Mouse (Mus musculus): ENCODE measurements around the gene Hist1h2ba. TPM values are rescaled to one million over a fixed set of nuclear protein-coding genes. Genes with fewer than 3 reads are reported as not detected.

Hist1h2ba gene
- polyA plus RNA-seq, 1 experiment from 2014 or later = not detected

DNA sequence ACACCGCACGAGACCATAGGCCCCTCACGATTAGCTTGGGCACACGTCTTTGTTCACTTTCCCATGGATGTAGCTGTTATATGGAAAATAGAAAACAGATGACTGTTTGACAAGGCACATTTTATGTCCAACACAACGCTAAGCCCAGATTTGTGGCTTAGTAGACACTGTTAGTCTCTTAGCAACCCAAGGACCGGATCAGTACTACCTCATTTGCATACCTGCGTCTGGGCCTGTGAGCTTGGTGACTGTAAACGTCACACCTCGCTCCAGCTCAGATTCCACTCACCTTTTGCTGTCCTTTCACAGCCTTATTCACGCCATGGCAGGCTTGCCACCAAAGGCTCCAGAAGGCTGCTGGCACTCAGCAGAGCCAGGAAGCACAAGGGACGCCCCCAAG is 3.1 kb downstream of the Hist1h2ba start:
- no peaks in the 10 kb centered on the region for H3K36me3 ChIP-seq (replicated peaks)
- H3K4me2 ChIP-seq = no peak overlapping the region
- ATAC-seq (replicated peaks) = no peak
- no peak overlapping the region for H3K4me3 ChIP-seq
- H3K9me3 ChIP-seq = no peaks in the 10 kb centered on the region
- no peak overlapping the region for H3K27ac ChIP-seq
- no peaks in the 10 kb centered on the region for H3K27me3 ChIP-seq (replicated peaks)
- 77% methylated on average over 11 of the region's 11 CpGs for WGBS
- no peak overlapping the region for H3K9ac ChIP-seq
- H3K4me1 ChIP-seq = no peaks in the 10 kb centered on the region

DNA sequence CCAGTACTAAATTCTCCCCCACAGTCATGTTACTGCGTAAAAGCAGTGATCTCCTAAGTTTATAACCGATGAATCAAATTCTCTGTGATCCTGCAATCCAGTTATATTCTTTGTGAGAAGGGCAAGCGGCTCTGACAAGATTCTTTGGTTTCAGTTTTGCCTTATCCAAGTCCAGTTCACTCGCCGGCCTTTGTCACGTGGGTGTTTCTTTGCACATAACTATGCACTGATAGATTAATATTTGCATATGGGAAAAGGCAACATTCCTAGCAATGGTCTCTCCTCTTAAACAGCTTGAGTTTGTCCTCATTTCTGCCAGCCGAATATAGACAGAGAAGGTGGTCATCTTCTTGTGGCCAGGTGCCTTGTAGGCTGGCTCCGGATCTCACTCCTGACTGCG is 3.5 kb downstream of the Hist1h2ba start:
- Histone ChIP-seq H3K27ac (no peak overlapping the region), H3K9me3 (no peaks in the 10 kb centered on the region), H3K4me2 (no peak overlapping the region), H3K4me3 (no peak overlapping the region), H3K9ac (no peak overlapping the region), H3K27me3 (replicated peaks) (no peaks in the 10 kb centered on the region), H3K4me1 (no peaks in the 10 kb centered on the region), H3K36me3 (replicated peaks) (no peaks in the 10 kb centered on the region)
- ATAC-seq (replicated peaks) = no peak
- WGBS = 92% methylated on average over 9 of the region's 9 CpGs

DNA sequence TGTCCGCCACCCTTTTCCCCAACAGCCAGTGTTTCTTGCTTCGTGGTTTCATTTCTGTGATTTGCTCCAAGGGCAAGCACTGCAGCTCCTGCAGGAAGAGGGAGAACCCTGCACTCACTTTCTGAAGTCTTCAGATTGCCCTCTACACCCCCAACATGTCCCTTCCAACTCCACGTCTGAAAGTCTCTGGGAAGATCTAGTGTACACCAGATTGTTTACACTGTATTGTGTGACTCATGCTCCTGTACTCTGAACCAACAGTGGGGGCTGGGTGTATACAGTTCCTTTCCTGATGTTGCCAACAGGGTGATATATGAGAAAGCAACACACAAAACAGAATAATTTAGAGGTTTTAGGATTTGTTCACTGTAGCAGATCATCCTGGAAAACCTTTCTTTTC is 5.3 kb downstream of the Hist1h2ba start:
- Histone ChIP-seq H3K36me3 (replicated peaks) (no peaks in the 10 kb centered on the region), H3K9ac (no peak overlapping the region), H3K4me3 (no peak overlapping the region), H3K9me3 (no peaks in the 10 kb centered on the region), H3K27ac (no peak overlapping the region), H3K27me3 (replicated peaks) (no peaks in the 10 kb centered on the region), H3K4me2 (no peak overlapping the region), H3K4me1 (no peaks in the 10 kb centered on the region)
- WGBS = 73% methylated on average over 3 of the region's 3 CpGs
- no peak for ATAC-seq (replicated peaks)

DNA sequence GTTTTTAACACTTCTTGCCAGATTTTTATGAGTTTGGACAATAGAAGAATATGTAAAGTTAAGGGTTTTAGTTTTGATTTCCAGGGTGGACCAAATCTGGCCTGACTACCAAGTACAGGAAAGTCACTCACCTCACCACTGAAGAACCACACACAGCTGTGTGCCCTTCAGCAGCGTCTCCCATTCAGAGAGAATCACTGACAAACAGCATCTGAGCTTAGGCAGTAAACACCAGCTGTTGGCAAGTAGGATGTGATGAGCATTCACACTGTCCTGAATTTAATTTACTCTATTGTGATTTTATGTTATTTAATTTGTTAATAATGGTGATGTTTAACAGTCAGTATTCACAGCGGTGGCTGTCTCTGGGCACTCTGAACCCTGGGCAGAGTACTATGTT is 8.2 kb downstream of the Hist1h2ba start:
- no peak overlapping the region for H3K4me2 ChIP-seq
- 74% methylated on average over 2 of the region's 2 CpGs for WGBS
- no peaks in the 10 kb centered on the region for H3K9me3 ChIP-seq
- no peaks in the 10 kb centered on the region for H3K27me3 ChIP-seq (replicated peaks)
- H3K4me3 ChIP-seq = no peak overlapping the region
- no peaks in the 10 kb centered on the region for H3K36me3 ChIP-seq (replicated peaks)
- no peaks in the 10 kb centered on the region for H3K4me1 ChIP-seq
- ATAC-seq (replicated peaks) = no peak
- H3K9ac ChIP-seq = no peak overlapping the region
- no peak overlapping the region for H3K27ac ChIP-seq

DNA sequence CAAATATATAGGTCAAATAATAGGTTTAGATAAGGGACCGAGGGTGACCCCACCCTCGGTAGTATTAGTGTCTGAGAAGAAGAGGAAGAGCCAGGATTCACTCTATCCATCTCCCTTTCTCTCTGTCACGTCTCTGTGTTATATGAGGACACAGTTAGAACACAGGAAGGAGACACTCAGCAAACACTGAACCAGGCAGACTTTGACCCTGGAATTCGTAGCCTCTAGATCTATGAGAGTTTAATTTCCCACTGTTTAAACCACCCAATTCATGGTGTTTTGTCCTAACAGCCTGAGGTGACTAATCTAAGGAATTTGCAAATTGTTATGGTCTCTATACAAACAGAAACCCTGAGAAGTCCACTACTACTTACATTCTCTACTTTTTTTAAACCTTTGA is 16.3 kb downstream of the Hist1h2ba start:
- WGBS = 82% methylated on average over 4 of the region's 4 CpGs
- Histone ChIP-seq H3K9ac (no peak overlapping the region), H3K36me3 (replicated peaks) (no peaks in the 10 kb centered on the region), H3K27me3 (replicated peaks) (no peaks in the 10 kb centered on the region), H3K9me3 (no peaks in the 10 kb centered on the region), H3K4me1 (no peaks in the 10 kb centered on the region), H3K4me3 (no peak overlapping the region), H3K27ac (no peak overlapping the region), H3K4me2 (no peak overlapping the region)
- no peak for ATAC-seq (replicated peaks)

DNA sequence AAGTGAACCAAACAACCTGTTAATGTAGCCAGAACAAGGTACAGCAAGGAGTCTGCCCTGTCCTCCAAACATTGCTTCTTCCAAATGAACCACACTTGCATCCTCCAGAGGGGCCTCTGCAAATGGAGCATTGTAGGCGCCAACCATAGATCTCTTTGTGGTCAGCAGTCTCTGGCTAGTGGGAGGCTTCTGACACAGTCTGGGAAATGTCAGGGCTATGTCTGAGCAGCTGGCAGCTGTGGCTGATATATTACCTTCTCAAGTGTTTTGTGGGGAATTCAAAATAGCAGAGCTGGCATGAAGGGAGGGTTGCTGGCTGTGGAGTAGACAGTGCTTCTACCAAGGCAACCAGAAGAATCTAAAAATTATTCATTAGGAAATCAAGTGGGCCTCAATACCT is 17.8 kb downstream of the Hist1h2ba start:
- H3K4me2 ChIP-seq = no peak overlapping the region
- no peak overlapping the region for H3K9ac ChIP-seq
- H3K27me3 ChIP-seq (replicated peaks) = no peaks in the 10 kb centered on the region
- no peak for ATAC-seq (replicated peaks)
- H3K4me3 ChIP-seq = no peak overlapping the region
- no peaks in the 10 kb centered on the region for H3K9me3 ChIP-seq
- H3K4me1 ChIP-seq = no peaks in the 10 kb centered on the region
- no peaks in the 10 kb centered on the region for H3K36me3 ChIP-seq (replicated peaks)
- 89% methylated on average over 1 of the region's 1 CpGs for WGBS
- no peak overlapping the region for H3K27ac ChIP-seq

DNA sequence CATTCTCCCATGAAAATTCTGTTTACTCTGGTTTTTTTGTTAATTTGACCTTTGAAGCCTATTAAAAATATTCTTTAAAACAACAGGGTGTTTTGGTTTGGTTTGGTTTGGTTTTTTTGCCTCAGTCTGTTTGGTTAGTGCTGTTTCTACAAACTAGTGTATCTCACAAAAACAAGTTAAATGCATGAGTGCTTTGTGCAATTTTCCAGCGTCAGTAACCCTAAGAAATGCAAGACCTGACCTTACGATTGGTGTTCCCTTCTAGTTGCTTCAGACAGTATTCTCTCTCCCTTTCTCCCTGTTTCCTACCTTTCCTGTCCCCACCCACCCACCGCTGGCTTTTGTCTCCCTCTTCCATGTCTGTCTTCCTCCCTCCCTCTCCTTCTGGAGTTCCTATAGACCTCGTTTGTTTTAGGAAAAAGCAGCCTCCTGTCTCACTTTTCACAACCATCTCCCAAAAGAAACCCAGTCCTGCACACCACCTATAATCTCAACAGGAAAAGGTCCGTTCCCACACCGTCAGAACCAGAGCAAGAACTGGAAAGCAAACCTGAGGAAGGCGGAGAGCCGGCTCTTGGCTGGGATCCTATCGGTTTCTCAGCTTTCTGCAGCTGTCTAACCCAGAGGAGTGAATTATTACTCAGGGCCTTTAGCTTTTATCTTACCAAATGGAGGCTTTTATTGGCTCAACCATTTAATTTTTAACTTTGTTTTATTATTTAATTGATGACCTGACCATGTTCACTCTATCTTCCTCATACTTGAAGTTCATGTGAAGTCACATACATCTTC is 19.4 kb downstream of the Hist1h2ba start, which contains the start of gene Slc17a4:
Slc17a4 (minus strand) TSS at position 634 of the 792 bp plus-strand sequence.
- Histone ChIP-seq H3K9ac (no peak within 1 kb of the TSS), H3K9me3 (no peaks in the 10 kb centered on the region), H3K36me3 (replicated peaks) (no peaks in the 10 kb centered on the region), H3K4me1 (no peaks in the 10 kb centered on the region), H3K4me2 (no peak within 1 kb of the TSS), H3K4me3 (no peak within 1 kb of the TSS), H3K27me3 (replicated peaks) (no peaks in the 10 kb centered on the region), H3K27ac (no peak within 1 kb of the TSS)
- WGBS = 72% methylated on average over 9 of the region's 9 CpGs
- no peak for ATAC-seq (replicated peaks)

DNA sequence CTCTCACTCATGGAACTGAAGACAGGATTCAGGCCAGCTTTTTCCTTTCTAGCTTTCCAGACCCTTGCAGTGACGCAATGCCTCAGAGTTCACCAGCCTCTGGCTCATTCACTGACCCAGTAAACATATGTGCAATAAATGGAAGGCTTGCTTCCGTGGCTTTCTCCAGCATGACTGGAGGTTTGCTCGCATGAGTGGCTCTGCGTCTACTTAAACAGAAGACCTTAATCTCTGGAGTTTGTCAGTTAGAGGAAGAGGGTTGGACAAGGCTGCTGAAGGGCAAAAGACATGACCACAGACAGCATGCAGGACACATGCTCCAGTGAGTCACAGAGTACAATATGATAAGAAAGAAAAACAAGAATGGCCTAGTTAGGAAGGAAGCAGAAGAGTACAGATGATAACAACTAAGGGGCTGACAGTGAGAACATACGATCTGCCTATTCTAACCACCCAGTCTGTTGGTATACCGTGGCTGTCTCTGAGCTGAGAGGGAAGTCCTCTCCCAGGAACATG is 20.1 kb downstream of the Hist1h2ba start:
- WGBS = 55% methylated on average over 6 of the region's 6 CpGs
- no peak overlapping the region for H3K27ac ChIP-seq
- H3K9ac ChIP-seq = no peak overlapping the region
- no peak overlapping the region for H3K4me2 ChIP-seq
- no peak overlapping the region for H3K4me3 ChIP-seq
- no peaks in the 10 kb centered on the region for H3K9me3 ChIP-seq
- H3K36me3 ChIP-seq (replicated peaks) = no peaks in the 10 kb centered on the region
- no peaks in the 10 kb centered on the region for H3K4me1 ChIP-seq
- ATAC-seq (replicated peaks) = no peak
- no peaks in the 10 kb centered on the region for H3K27me3 ChIP-seq (replicated peaks)

DNA sequence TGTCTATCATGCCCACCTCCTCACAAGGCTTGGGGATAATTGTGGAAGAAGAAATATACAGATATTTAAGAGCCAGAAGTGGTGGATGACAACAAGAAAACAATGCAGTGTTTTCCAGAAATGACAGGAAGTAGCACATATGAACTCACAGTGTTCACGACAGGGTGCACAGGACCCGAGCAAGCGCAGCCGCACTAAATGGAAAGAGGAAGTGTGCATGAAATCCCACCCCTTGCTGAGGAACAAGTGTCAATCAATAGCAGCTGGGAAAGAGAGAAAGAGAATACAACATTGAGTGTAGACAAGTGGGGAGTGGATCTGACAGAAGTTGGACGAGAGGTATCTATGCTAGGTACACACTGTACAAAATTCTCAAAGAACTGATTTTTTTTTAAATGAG is 22.6 kb downstream of the Hist1h2ba start:
- no peaks in the 10 kb centered on the region for H3K4me1 ChIP-seq
- H3K27ac ChIP-seq = no peak overlapping the region
- H3K9ac ChIP-seq = no peak overlapping the region
- H3K27me3 ChIP-seq (replicated peaks) = no peaks in the 10 kb centered on the region
- no peak overlapping the region for H3K4me2 ChIP-seq
- no peak for ATAC-seq (replicated peaks)
- H3K4me3 ChIP-seq = no peak overlapping the region
- 93% methylated on average over 5 of the region's 5 CpGs for WGBS
- H3K36me3 ChIP-seq (replicated peaks) = no peaks in the 10 kb centered on the region
- no peaks in the 10 kb centered on the region for H3K9me3 ChIP-seq

DNA sequence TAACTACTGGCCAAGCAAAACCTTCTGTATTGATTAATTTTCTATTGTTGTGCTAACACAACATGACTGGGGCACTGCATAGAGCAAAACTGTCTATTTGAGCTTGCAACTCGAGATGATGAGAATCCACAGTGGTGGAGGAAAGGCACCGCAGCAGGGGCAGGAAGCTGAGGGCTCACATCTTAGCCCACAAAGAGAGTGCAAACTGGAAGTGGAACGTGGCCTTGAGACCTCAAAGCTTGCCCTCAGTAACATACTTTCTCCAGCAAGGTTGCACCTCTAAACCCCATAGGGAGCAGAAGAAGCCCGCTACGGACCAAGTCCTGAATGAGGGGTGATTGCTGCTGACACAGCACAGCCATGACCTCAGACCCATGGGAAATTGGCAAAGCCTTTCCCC is 23.8 kb downstream of the Hist1h2ba start:
- no peak overlapping the region for H3K27ac ChIP-seq
- no peaks in the 10 kb centered on the region for H3K9me3 ChIP-seq
- 84% methylated on average over 5 of the region's 5 CpGs for WGBS
- no peak overlapping the region for H3K9ac ChIP-seq
- ATAC-seq (replicated peaks) = no peak
- no peaks in the 10 kb centered on the region for H3K27me3 ChIP-seq (replicated peaks)
- H3K4me3 ChIP-seq = no peak overlapping the region
- H3K36me3 ChIP-seq (replicated peaks) = no peaks in the 10 kb centered on the region
- H3K4me2 ChIP-seq = no peak overlapping the region
- no peaks in the 10 kb centered on the region for H3K4me1 ChIP-seq

DNA sequence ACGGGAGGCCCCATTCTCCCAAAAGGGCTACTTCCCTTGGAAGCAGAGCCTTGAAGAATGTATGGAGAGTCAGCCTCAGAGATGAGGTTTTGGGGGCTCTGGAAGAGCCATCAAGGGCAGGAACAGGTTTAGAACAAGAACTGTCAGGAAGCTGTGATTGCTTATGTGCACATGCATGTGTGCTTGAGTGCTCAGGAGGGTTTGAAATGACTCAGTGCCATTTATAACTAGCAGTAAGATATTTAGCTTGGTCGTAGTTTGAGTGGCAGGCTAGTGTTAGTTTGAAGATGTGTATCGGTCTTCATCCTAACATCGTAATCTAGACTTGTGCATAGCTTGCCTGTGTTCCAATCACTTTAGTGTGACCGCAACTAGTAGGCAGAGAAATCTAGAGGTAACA is 27.1 kb downstream of the Hist1h2ba start:
- no peak for ATAC-seq (replicated peaks)
- 96% methylated on average over 5 of the region's 5 CpGs for WGBS
- no peak overlapping the region for H3K9ac ChIP-seq

DNA sequence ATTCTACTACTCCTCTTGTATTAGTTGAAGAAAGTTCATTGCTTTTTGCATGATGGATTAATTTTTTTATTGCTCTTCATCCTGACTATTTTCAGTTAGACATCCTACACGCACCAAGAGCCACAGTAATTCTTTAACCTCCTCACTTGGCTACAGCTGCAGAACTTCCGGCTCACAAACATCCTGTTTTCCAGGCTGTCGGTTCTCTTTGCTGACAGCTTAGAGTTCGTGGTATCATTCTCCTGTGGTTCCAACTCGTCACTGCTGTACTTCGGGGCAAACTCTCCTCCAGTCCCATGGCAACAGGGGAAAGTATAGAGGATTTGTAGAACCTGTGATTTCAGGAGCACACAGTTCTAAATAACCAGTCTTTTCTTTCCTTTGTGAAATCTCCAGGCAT is 35.7 kb downstream of the Hist1h2ba start:
- Histone ChIP-seq H3K4me2 (no peak overlapping the region), H3K4me3 (no peak overlapping the region), H3K9ac (no peak overlapping the region), H3K4me1 (peaks cover 2% of the 10 kb centered on the region; the same call in 1 of the 2 replicates), H3K36me3 (replicated peaks) (no peaks in the 10 kb centered on the region), H3K27ac (no peak overlapping the region), H3K9me3 (no peaks in the 10 kb centered on the region), H3K27me3 (replicated peaks) (no peaks in the 10 kb centered on the region)
- WGBS = 40% methylated on average over 6 of the region's 6 CpGs
- no peak for ATAC-seq (replicated peaks)

More for the DNA sequence above, 27.1 kb downstream of the Hist1h2ba start:
- Histone ChIP-seq H3K36me3 (replicated peaks) (no peaks in the 10 kb centered on the region), H3K4me1 (no peaks in the 10 kb centered on the region), H3K4me3 (no peak overlapping the region), H3K4me2 (no peak overlapping the region), H3K9me3 (no peaks in the 10 kb centered on the region), H3K27me3 (replicated peaks) (no peaks in the 10 kb centered on the region), H3K27ac (no peak overlapping the region)

DNA sequence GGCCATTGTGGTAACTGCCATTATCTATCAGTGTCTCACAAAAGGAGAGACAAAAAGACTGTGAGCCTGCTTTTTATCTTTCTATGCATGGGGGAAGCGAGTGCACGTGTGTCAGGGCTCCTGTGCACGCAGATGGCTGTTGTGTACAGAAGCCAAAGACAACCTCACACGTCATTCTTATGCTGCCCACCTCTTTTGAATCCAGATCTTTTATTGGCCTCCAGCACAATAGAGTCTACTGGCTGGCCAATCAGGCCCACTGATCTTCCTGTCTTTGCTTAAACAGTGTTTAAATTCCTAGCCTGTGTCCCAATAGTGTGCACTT is 40.7 kb downstream of the Hist1h2ba start:
- peaks cover 8% of the 10 kb centered on the region; the same call in 1 of the 2 replicates for H3K4me1 ChIP-seq
- H3K9ac ChIP-seq = no peak overlapping the region
- no peaks in the 10 kb centered on the region for H3K27me3 ChIP-seq (replicated peaks)
- no peak overlapping the region for H3K4me3 ChIP-seq
- WGBS = 13% methylated on average over 4 of the region's 4 CpGs
- peak; percentile 78 for ATAC-seq (replicated peaks)
- no peaks in the 10 kb centered on the region for H3K9me3 ChIP-seq
- no peaks in the 10 kb centered on the region for H3K36me3 ChIP-seq (replicated peaks)
- peak overlapping the region; percentile 26; the same call in 1 of the 2 replicates for H3K4me2 ChIP-seq
- H3K27ac ChIP-seq = no peak overlapping the region
